Mouse (Mus musculus) MEL (cell line): ENCODE measurements around the gene Map6. TPM values are rescaled to one million over a fixed set of nuclear protein-coding genes. Genes with fewer than 3 reads are reported as not detected.

ENCODE experiments used
- DNase-seq: peaks from one replicate; pipeline ENCODE4 v3.0.0; 2011; ENCODE audit warnings: low read depth, low spot score
- H3K27ac ChIP-seq: 2 replicates; pipeline ENCODE4 v1.5.1; 2012; ENCODE audit warnings: low read depth, mild to moderate bottlenecking, control low read depth, low read length, moderate library complexity; ENCODE audit not compliant: control insufficient read depth
- H3K27me3 ChIP-seq, 2 experiments: fragments of 150-350 bp in 1 of 2; sonication (generic) in 1 of 2; 2 replicates each; pipeline ENCODE4 v1.6.1; 2012; ENCODE audit warnings: low read length in 2 of 2, mild to moderate bottlenecking in 2 of 2, improper control_type of control experiment in 1 of 2, moderate library complexity in 1 of 2; ENCODE audit not compliant: insufficient read depth in 2 of 2, control insufficient read depth in 1 of 2
- H3K36me3 ChIP-seq, 2 experiments: 2 replicates each; pipeline ENCODE4 v1.6.1; 2012 to 2014; ENCODE audit warnings: low read length in 2 of 2, improper control_type of control experiment in 1 of 2, inconsistent platforms in 1 of 2, mild to moderate bottlenecking in 1 of 2; ENCODE audit not compliant: insufficient read depth in 2 of 2, control insufficient read depth in 1 of 2
- H3K4me1 ChIP-seq, 2 experiments: fragments of 150-350 bp in 1 of 2; sonication (generic) in 1 of 2; 2 replicates each; pipeline ENCODE4 v1.6.1; 2012; ENCODE audit warnings: low read length in 2 of 2, improper control_type of control experiment in 1 of 2, mild to moderate bottlenecking in 1 of 2; ENCODE audit not compliant: insufficient read depth in 2 of 2, control insufficient read depth in 1 of 2
- H3K4me3 ChIP-seq, 2 experiments: fragments of 150-350 bp in 1 of 2; sonication (generic) in 1 of 2; 2 replicates each; pipeline ENCODE4 v1.5.1; 2012; ENCODE audit warnings: low read depth in 2 of 2, low read length in 2 of 2, mild to moderate bottlenecking in 2 of 2, moderate library complexity in 2 of 2, control low read depth in 1 of 2, improper control_type of control experiment in 1 of 2; ENCODE audit not compliant: control insufficient read depth in 1 of 2, insufficient read depth in 1 of 2
- H3K79me2 ChIP-seq: 2 replicates; pipeline ENCODE4 v1.6.1; 2012; ENCODE audit warnings: mild to moderate bottlenecking, low read length, moderate library complexity; ENCODE audit not compliant: control insufficient read depth, poor library complexity, insufficient read depth
- H3K9ac ChIP-seq: 2 replicates; pipeline ENCODE4 v1.6.1; 2012; ENCODE audit warnings: low read depth, mild to moderate bottlenecking, control low read depth, low read length, moderate library complexity; ENCODE audit not compliant: control insufficient read depth, poor library complexity, severe bottlenecking
- H3K9me3 ChIP-seq: fragments of 150-350 bp; sonication (generic); replicated peaks from 2 replicates; pipeline ENCODE4 v1.6.1; 2012; ENCODE audit warnings: mild to moderate bottlenecking, low read length, improper control_type of control experiment, moderate library complexity; ENCODE audit not compliant: insufficient read depth
- BHLHE40 ChIP-seq: IDR thresholded peaks from 2 replicates; pipeline ENCODE4 v1.6.1; 2012; ENCODE audit warnings: low read depth, mild to moderate bottlenecking, inconsistent platforms, low read length, improper control_type of control experiment, borderline replicate concordance
- CHD1 ChIP-seq: IDR thresholded peaks from 2 replicates; pipeline ENCODE4 v1.6.1; 2012; ENCODE audit warnings: low read depth, mild to moderate bottlenecking, inconsistent platforms, low read length, improper control_type of control experiment
- CHD2 ChIP-seq: IDR thresholded peaks from 2 replicates; pipeline ENCODE4 v1.6.1; 2011; ENCODE audit warnings: low read length, improper control_type of control experiment
- CTCF ChIP-seq, 3 experiments: IDR thresholded peaks in 2 of 3; conservative IDR thresholded peaks in 1 of 3; 2 replicates each; pipeline ENCODE4 v1.5.1; 2011 to 2012; ENCODE audit warnings: low read length in 3 of 3, low read depth in 2 of 3, mild to moderate bottlenecking in 2 of 3, improper control_type of control experiment in 1 of 3, inconsistent platforms in 1 of 3, mixed read lengths in 1 of 3, moderate library complexity in 1 of 3; ENCODE audit not compliant: control insufficient read depth in 1 of 3, insufficient read depth in 1 of 3, poor library complexity in 1 of 3, severe bottlenecking in 1 of 3
- E2F4 ChIP-seq: IDR thresholded peaks from 2 replicates; pipeline ENCODE4 v1.6.1; 2011; ENCODE audit warnings: low read depth, low read length, improper control_type of control experiment, borderline replicate concordance
- ELF1 ChIP-seq: IDR thresholded peaks from 2 replicates; pipeline ENCODE4 v1.6.1; 2014; ENCODE audit warnings: low read depth, mild to moderate bottlenecking, inconsistent platforms, low read length, improper control_type of control experiment, moderate library complexity
- EP300 ChIP-seq, 2 experiments: IDR thresholded peaks; 2 replicates each; pipeline ENCODE4 v1.6.1; 2011; ENCODE audit warnings: improper control_type of control experiment in 2 of 2, low read length in 2 of 2, low read depth in 1 of 2, mild to moderate bottlenecking in 1 of 2
- ETS1 ChIP-seq: IDR thresholded peaks from 2 replicates; pipeline ENCODE4 v1.6.1; 2012; ENCODE audit warnings: low read depth, mild to moderate bottlenecking, inconsistent platforms, low read length, improper control_type of control experiment, moderate library complexity
- HCFC1 ChIP-seq: IDR thresholded peaks from 2 replicates; pipeline ENCODE4 v1.6.1; 2012; ENCODE audit warnings: low read depth, mild to moderate bottlenecking, inconsistent platforms, low read length, improper control_type of control experiment, moderate library complexity
- MXI1 ChIP-seq: IDR thresholded peaks from 2 replicates; pipeline ENCODE4 v1.6.1; 2011; ENCODE audit warnings: mild to moderate bottlenecking, low read depth, low read length, improper control_type of control experiment
- MYC ChIP-seq: IDR thresholded peaks from 2 replicates; pipeline ENCODE4 v1.6.1; 2011; ENCODE audit warnings: low read depth, mild to moderate bottlenecking, low read length, improper control_type of control experiment, moderate library complexity
- NELFE ChIP-seq: IDR thresholded peaks from 2 replicates; pipeline ENCODE4 v1.6.1; 2011; ENCODE audit warnings: low read depth, low read length, improper control_type of control experiment
- NRF1 ChIP-seq: IDR thresholded peaks from 2 replicates; pipeline ENCODE4 v1.6.1; 2014; ENCODE audit warnings: low read depth, mild to moderate bottlenecking, inconsistent platforms, low read length, improper control_type of control experiment, moderate library complexity; ENCODE audit not compliant: poor library complexity, insufficient read depth, severe bottlenecking
- POLR2AphosphoS5 ChIP-seq: IDR thresholded peaks from 2 replicates; pipeline ENCODE4 v1.6.1; 2012; ENCODE audit warnings: low read depth, borderline replicate concordance, mild to moderate bottlenecking, inconsistent platforms, low read length, moderate library complexity, mixed read lengths
- RCOR1 ChIP-seq: IDR thresholded peaks from 2 replicates; pipeline ENCODE4 v1.6.1; 2012; ENCODE audit warnings: low read depth, mild to moderate bottlenecking, inconsistent platforms, low read length, improper control_type of control experiment
- SMC3 ChIP-seq: IDR thresholded peaks from 2 replicates; pipeline ENCODE4 v1.6.1; 2011; ENCODE audit warnings: low read depth, low read length, improper control_type of control experiment
- TBP ChIP-seq: IDR thresholded peaks from 2 replicates; pipeline ENCODE4 v1.8.0; 2011; ENCODE audit warnings: low read depth, low read length, improper control_type of control experiment
- TCF12 ChIP-seq: IDR thresholded peaks from 2 replicates; pipeline ENCODE4 v1.6.1; 2014; ENCODE audit warnings: low read depth, mild to moderate bottlenecking, inconsistent platforms, low read length, improper control_type of control experiment, moderate library complexity
- UBTF ChIP-seq: IDR thresholded peaks from 2 replicates; pipeline ENCODE4 v1.6.1; 2012; ENCODE audit warnings: low read depth, mild to moderate bottlenecking, inconsistent platforms, low read length, improper control_type of control experiment, moderate library complexity, borderline replicate concordance; ENCODE audit not compliant: insufficient read depth
- USF1 ChIP-seq: IDR thresholded peaks from 2 replicates; pipeline ENCODE4 v1.6.1; 2014; ENCODE audit warnings: low read depth, mild to moderate bottlenecking, inconsistent platforms, low read length, improper control_type of control experiment, moderate library complexity
- USF2 ChIP-seq, 2 experiments: IDR thresholded peaks; 2 replicates each; pipeline ENCODE4 v1.6.1; 2011 to 2012; ENCODE audit warnings: improper control_type of control experiment in 2 of 2, low read length in 2 of 2, borderline replicate concordance in 1 of 2, inconsistent platforms in 1 of 2, low read depth in 1 of 2, mild to moderate bottlenecking in 1 of 2; ENCODE audit not compliant: insufficient read depth in 1 of 2
- ZC3H11A ChIP-seq: IDR thresholded peaks from 2 replicates; pipeline ENCODE4 v1.6.1; 2012; ENCODE audit warnings: low read depth, mild to moderate bottlenecking, inconsistent platforms, low read length, improper control_type of control experiment
- ZMIZ1 ChIP-seq: IDR thresholded peaks from 2 replicates; pipeline ENCODE4 v1.6.1; 2012; ENCODE audit warnings: low read depth, mild to moderate bottlenecking, inconsistent platforms, low read length, improper control_type of control experiment, moderate library complexity
- polyA plus RNA-seq, 2 experiments: library from polyadenylated mRNA; stranded (reverse) in 1 of 2; unstranded in 1 of 2; fragments of >175 nt in 1 of 2; fragments of >200 nt in 1 of 2; gene quantifications; 2 replicates each; pipeline versions ENCODE4 v1.2.1 to v1.2.4; 2012; ENCODE audit warnings: low replicate concordance in 2 of 2, low read depth in 1 of 2; ENCODE audit not compliant: insufficient read length in 2 of 2, insufficient read depth in 1 of 2, missing spikeins in 1 of 2
- total RNA-seq: library from RNA; depleted of rRNA; stranded (reverse); fragments of 300-350 nt; gene quantifications from 2 replicates; pipeline ENCODE4 v1.2.3, GENCODE M21; 2012

Gene Map6
- total and polyA plus RNA-seq, 3 experiments = not detected

DNA sequence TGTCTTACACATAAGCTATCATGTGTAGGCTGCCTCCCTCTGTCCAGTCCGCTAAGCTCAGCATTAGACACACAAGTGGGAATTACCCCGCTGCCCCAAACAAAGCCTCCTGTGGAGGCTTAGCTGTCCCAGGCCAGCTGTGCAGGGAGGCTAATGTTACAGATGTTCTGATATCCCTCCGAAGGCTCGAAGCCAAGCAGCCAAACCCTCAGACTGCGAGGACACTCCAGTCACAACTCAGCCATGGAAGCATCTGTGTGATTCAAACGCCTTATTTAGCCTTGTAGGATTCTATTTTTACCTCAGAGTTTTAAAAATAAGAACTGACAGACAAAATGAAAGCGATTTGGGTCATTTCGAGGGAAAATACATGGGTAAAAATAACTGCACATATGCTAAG lies 27.9 kb downstream of the Map6 start:
- peak; percentile 6 for DNase-seq
- Histone ChIP-seq H3K9ac (no peak overlapping the region), H3K27ac (no peak overlapping the region), H3K9me3 (no peaks in the 10 kb centered on the region), H3K27me3 (peaks cover 4 to 9% of the 10 kb centered on the region in 2 experiments; a peak in 3 of 4 replicates), H3K36me3 (no peaks in the 10 kb centered on the region), H3K4me1 (no peaks in the 10 kb centered on the region), H3K79me2 (no peaks in the 10 kb centered on the region), H3K4me3 (0 out of 4 replicates have a peak overlapping the region, but pooled peaks of 1 of the 2 experiments have one; percentile 26)
- TF ChIP-seq BHLHE40 (no peak), SMC3 (no peak), EP300 (IDR thresholded peaks at IDR 0.05; ENCODE audit: low read depth in 1 of 2, low read length in 2 of 2) (no peak), ELF1 (no peak), UBTF (no peak), POLR2AphosphoS5 (no peak), ZMIZ1 (no peak), NRF1 (no peak), MXI1 (no peak), USF2 (IDR thresholded peaks at IDR 0.05; ENCODE audit: borderline replicate concordance in 1 of 2, insufficient read depth in 1 of 2, low read depth in 1 of 2, low read length in 2 of 2) (no peak), TCF12 (no peak), ZC3H11A (no peak), ETS1 (no peak), MYC (no peak)

DNA sequence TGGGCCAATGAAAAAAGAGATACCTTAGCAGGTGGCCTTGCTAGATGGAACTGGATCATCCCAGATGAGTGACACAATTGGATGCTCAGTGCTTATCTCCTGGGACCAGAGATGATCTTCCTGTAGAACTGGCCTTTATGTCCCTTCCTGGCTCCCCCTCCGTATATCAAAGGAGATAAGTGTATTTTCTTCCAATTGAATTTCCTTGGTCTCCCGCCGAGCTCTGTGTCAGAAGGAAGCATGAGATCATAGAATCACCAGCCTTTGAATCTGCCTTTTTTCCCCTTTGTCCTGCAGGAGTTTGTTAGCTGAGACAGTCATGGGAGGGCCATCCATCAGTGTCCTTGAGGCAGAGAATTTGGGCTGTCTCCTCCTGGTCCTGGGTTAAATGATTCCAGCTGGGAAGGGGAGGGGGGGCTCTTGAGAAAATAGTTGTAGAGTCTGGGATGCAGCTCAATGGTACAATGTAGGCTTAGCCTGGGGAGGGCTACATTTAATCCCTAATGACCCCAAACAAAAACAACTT lies 33.5 kb downstream of the Map6 start:
- no peaks in the 10 kb centered on the region for H3K79me2 ChIP-seq
- DNase-seq = no peak
- no peak for TF ChIP-seq RCOR1
- no peak for TF ChIP-seq NELFE
- no peak for TF ChIP-seq TBP
- TF ChIP-seq BHLHE40 = no peak
- no peak for TF ChIP-seq SMC3
- TF ChIP-seq HCFC1 = no peak
- no peak for TF ChIP-seq CHD2
- TF ChIP-seq USF1 = no peak
- TF ChIP-seq CHD1 = no peak
- no peak for TF ChIP-seq E2F4
- no peak for TF ChIP-seq CTCF (IDR thresholded peaks at IDR 0.05 in 2 of 3, conservative IDR thresholded peaks at IDR 0.05 in 1 of 3; ENCODE audit: control insufficient read depth in 1 of 3, insufficient read depth in 1 of 3, low read depth in 2 of 3, low read length in 3 of 3, poor library complexity in 1 of 3, severe bottlenecking in 1 of 3)
- H3K4me3 ChIP-seq = no peak overlapping the region
- H3K9me3 ChIP-seq = no peaks in the 10 kb centered on the region
- H3K27me3 ChIP-seq = peaks cover 6 to 8% of the 10 kb centered on the region in 2 experiments; a peak in 3 of 4 replicates
- H3K27ac ChIP-seq = no peak overlapping the region
- no peak overlapping the region for H3K9ac ChIP-seq
- H3K4me1 ChIP-seq = no peaks in the 10 kb centered on the region
- H3K36me3 ChIP-seq = no peaks in the 10 kb centered on the region
